Mouse (Mus musculus): ENCODE results near the gene Fam71b. TPM values are rescaled to one million over a fixed set of nuclear protein-coding genes. Genes with fewer than 3 reads are reported as not detected.

The Fam71b gene
- polyA plus RNA-seq, 1 experiment = not detected

DNA sequence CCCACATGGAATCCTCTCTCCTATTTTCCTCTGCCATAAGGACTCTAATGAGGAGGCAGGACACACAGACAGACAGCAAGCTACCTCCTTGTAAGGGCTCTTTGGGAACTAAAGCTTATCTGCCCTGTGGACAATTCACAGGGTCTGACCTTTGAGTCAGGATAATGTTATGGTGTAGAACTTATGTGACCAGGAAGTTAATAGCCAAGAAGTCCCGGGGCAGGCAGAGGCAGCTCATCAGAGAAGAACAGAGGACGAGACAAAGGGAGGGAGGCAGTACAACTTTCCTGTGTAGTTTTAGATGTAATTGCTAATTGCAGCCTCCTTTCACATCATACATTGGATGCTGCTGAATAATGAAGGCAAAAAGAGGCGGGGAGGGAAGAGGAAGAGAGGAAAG lies 5.7 kb upstream of the Fam71b start:
- H3K27me3 ChIP-seq (ENCODE audit: control insufficient read depth) = peaks cover 7% of the 10 kb centered on the region; the same call in 1 of the 2 replicates
- H3K9me3 ChIP-seq (ENCODE audit: control insufficient read depth, low read length) = no peaks in the 10 kb centered on the region
- TF ChIP-seq TAL1 (IDR thresholded peaks at IDR 0.05; ENCODE audit: low read length) (no peak), GATA1 (IDR thresholded peaks at IDR 0.05; ENCODE audit: low read length) (no peak)
- H3K4me1 ChIP-seq (ENCODE audit: control insufficient read depth) = no peaks in the 10 kb centered on the region
- H3K4me3 ChIP-seq (replicated peaks) = no peak overlapping the region
- H3K36me3 ChIP-seq (ENCODE audit: control insufficient read depth) = no peaks in the 10 kb centered on the region

DNA sequence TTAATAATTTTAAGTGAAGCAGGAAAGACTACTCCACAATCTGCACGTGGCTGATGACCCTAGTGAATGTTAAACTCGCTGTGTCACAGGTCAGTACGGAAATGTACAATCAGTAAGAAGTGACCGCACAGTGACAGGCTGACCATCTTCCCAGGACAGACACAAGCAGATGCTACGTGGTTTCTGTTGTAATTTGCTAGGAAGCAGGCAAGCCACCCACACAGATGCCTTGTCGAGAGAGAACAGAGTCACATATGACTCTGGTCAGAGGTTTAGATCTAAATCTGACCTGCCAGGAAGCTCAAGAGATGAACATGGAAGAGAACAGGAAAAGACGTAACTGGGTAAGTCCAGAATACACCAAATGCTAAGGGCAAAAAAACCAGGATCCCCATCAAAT lies 3.5 kb upstream of the Fam71b start:
- Histone ChIP-seq H3K27me3 (ENCODE audit: control insufficient read depth) (peaks cover 7% of the 10 kb centered on the region; the same call in 1 of the 2 replicates), H3K4me1 (ENCODE audit: control insufficient read depth) (peaks cover 5% of the 10 kb centered on the region), H3K36me3 (ENCODE audit: control insufficient read depth) (no peaks in the 10 kb centered on the region), H3K9me3 (ENCODE audit: control insufficient read depth, low read length) (no peaks in the 10 kb centered on the region), H3K4me3 (replicated peaks) (no peak overlapping the region)
- TF ChIP-seq GATA1 (IDR thresholded peaks at IDR 0.05; ENCODE audit: low read length) (no peak), TAL1 (IDR thresholded peaks at IDR 0.05; ENCODE audit: low read length) (no peak)

DNA sequence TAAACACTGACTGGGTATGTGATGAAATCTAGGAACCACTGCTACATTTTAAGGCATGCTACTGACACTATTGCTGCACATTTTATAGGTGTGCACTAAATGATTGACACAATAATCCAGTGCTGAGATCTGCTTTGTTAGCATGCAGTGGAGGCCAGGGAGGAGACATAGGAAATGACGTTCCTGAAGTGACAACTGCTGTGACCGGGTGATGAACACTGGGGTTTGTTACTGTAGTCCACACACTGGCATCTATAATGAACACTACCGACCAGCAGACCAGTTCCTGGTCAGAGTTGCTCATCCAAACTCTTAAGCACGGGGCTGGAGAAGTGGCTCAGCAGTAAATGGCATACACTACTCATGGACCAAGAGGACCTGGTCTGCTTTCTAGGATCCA lies 2.9 kb upstream of the Fam71b start:
- TF ChIP-seq TAL1 (IDR thresholded peaks at IDR 0.05; ENCODE audit: low read length) (no peak), GATA1 (IDR thresholded peaks at IDR 0.05; ENCODE audit: low read length) (no peak)
- Histone ChIP-seq H3K36me3 (ENCODE audit: control insufficient read depth) (no peaks in the 10 kb centered on the region), H3K27me3 (ENCODE audit: control insufficient read depth) (peaks cover 7% of the 10 kb centered on the region; the same call in 1 of the 2 replicates), H3K4me3 (replicated peaks) (no peak overlapping the region), H3K9me3 (ENCODE audit: control insufficient read depth, low read length) (no peaks in the 10 kb centered on the region), H3K4me1 (ENCODE audit: control insufficient read depth) (peaks cover 6% of the 10 kb centered on the region)

DNA sequence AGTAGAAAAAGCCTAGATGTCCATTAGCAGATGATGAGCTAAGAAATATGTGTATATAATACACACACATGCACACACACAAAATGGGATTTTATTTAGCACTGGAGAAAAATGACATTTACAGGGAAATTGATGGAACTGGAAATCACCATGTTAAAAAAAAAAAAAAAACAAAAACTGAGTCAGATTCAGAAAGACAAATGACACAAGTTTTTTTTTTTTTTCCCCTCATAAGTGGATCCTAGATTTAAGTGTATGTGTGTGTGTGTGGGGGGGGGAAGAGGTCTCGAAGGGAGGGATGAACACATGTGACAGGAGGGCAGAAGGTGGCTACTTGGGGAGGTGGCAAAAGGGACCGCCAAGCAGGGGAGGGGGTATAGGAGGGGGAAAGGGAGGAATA lies 1.3 kb upstream of the Fam71b start:
- Histone ChIP-seq H3K9me3 (ENCODE audit: control insufficient read depth, low read length) (no peaks in the 10 kb centered on the region), H3K4me3 (replicated peaks) (no peak overlapping the region), H3K36me3 (ENCODE audit: control insufficient read depth) (no peaks in the 10 kb centered on the region), H3K4me1 (ENCODE audit: control insufficient read depth) (peaks cover 9% of the 10 kb centered on the region), H3K27me3 (ENCODE audit: control insufficient read depth) (0 out of 2 replicates have a peak, but pooled peaks cover 3% of the 10 kb centered on the region)
- TF ChIP-seq GATA1 (IDR thresholded peaks at IDR 0.05; ENCODE audit: low read length) = no peak
- TF ChIP-seq TAL1 (IDR thresholded peaks at IDR 0.05; ENCODE audit: low read length) = no peak

DNA sequence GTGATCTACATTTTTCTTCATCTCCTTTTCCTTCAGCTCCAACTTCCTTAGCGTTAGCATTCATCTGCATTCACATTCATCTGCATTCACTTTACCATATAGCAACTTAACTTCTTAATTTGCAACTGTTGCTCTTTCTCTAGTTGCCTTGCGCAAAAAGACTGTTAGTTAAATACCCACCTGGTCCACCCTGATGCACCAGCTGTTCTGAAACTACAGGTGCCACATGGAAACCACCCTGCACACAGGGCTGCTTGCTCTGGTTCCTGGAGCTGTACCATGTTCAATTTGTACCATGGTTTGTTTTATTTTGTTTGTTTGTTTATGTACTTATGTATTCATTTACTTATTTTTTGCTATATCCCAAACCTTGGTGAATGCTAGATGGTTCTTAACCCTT lies 661 bp upstream of the Fam71b start:
- Histone ChIP-seq H3K36me3 (ENCODE audit: control insufficient read depth) (no peaks in the 10 kb centered on the region), H3K4me3 (replicated peaks) (no peak overlapping the region), H3K9me3 (ENCODE audit: control insufficient read depth, low read length) (no peaks in the 10 kb centered on the region), H3K27me3 (ENCODE audit: control insufficient read depth) (0 out of 2 replicates have a peak, but pooled peaks cover 3% of the 10 kb centered on the region), H3K4me1 (ENCODE audit: control insufficient read depth) (peaks cover 9% of the 10 kb centered on the region)
- TF ChIP-seq GATA1 (IDR thresholded peaks at IDR 0.05; ENCODE audit: low read length) (no peak), TAL1 (IDR thresholded peaks at IDR 0.05; ENCODE audit: low read length) (no peak)

DNA sequence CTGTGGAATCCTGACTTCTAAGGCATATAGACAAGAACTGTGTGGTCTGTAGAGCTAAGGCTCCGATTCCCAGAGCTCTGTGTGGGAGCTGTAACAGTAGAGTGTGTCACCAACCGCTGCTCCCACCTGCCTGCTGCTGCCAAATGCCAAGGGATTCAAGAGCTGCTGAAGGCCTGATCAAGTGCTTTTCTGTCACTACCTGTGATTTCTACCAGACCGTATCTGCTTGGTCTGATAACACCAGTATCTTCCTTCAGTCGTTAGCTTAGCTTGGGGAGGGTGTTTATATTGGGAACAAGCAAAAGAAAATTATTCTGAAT lies 461 bp downstream of the Fam71b start:
- no peak for TF ChIP-seq TAL1 (IDR thresholded peaks at IDR 0.05; ENCODE audit: low read length)
- no peak for TF ChIP-seq GATA1 (IDR thresholded peaks at IDR 0.05; ENCODE audit: low read length)
- Histone ChIP-seq H3K9me3 (ENCODE audit: control insufficient read depth, low read length) (no peaks in the 10 kb centered on the region), H3K27me3 (ENCODE audit: control insufficient read depth) (0 out of 2 replicates have a peak, but pooled peaks cover 3% of the 10 kb centered on the region), H3K4me3 (replicated peaks) (no peak overlapping the region), H3K4me1 (ENCODE audit: control insufficient read depth) (peaks cover 9% of the 10 kb centered on the region), H3K36me3 (ENCODE audit: control insufficient read depth) (no peaks in the 10 kb centered on the region)

DNA sequence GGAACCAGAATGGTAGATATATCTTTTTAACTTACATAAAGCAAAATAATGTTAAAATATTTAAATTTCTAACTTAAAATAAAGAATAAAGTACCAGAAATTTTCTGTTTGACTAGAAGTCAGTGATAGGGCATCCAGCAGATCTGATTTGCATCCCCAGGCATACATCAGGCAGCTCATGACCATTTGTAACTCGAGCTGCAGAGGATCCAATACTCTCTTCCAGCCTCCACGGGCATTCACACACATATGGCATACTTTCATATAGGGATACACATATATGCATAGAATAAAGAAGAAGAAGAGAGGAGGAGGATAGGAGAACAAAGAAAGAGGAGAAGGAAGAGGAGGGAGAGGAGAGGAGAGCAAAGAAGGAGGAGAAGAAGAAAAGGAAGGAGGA lies 1.5 kb downstream of the Fam71b start:
- no peak for TF ChIP-seq GATA1 (IDR thresholded peaks at IDR 0.05; ENCODE audit: low read length)
- TF ChIP-seq TAL1 (IDR thresholded peaks at IDR 0.05; ENCODE audit: low read length) = no peak
- no peak overlapping the region for H3K4me3 ChIP-seq (replicated peaks)
- H3K27me3 ChIP-seq (ENCODE audit: control insufficient read depth) = 0 out of 2 replicates have a peak, but pooled peaks cover 3% of the 10 kb centered on the region

DNA sequence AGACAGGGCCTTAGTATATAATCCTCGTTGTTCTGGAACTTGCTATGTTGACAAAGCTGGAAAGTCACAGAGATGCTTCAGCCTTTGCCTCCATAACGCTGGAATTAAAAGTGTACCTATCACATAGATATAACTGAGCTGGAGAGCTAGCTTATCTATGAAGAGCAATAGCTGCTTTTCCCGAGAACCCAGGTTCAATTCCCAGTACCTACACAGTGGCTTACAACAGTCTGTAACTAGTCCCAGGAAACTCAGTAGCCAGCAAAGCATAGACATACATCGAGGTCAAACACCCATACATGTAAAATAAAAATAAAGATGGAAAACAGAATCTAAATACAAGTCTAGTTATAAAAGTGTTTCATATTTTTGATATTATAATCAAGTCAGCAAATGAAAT lies 2.1 kb downstream of the Fam71b start:
- Histone ChIP-seq H3K9me3 (ENCODE audit: control insufficient read depth, low read length) (no peaks in the 10 kb centered on the region), H3K27me3 (ENCODE audit: control insufficient read depth) (0 out of 2 replicates have a peak, but pooled peaks cover 1% of the 10 kb centered on the region), H3K36me3 (ENCODE audit: control insufficient read depth) (no peaks in the 10 kb centered on the region), H3K4me3 (replicated peaks) (no peak overlapping the region), H3K4me1 (ENCODE audit: control insufficient read depth) (peaks cover 11% of the 10 kb centered on the region)
- no peak for TF ChIP-seq TAL1 (IDR thresholded peaks at IDR 0.05; ENCODE audit: low read length)
- no peak for TF ChIP-seq GATA1 (IDR thresholded peaks at IDR 0.05; ENCODE audit: low read length)

More for the DNA sequence above, 1.5 kb downstream of the Fam71b start:
- no peaks in the 10 kb centered on the region for H3K36me3 ChIP-seq (ENCODE audit: control insufficient read depth)
- peaks cover 11% of the 10 kb centered on the region for H3K4me1 ChIP-seq (ENCODE audit: control insufficient read depth)
- H3K9me3 ChIP-seq (ENCODE audit: control insufficient read depth, low read length) = no peaks in the 10 kb centered on the region

DNA sequence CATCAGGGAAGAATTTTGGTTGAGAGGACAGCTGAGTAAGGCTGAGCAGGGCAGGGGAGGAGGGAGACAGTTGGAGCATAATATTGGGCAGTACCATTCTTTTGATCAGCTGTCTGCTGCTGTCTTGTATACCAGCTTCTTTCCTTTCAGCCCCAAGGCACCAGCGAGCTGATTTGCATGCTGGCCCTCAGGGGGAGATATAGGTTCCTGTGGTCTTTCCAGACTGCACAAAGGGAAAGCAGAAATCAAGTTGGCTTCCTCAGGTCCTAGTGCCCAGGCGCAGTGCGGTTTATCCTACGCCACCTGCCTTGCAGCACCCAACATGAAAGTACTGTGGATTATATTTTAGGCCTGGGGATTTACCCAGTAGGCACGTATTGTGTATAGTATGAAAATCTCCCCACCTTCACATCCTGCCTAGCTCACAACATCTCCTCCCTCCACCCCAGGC lies 2.6 kb downstream of the Fam71b start:
- H3K4me3 ChIP-seq (replicated peaks) = no peak overlapping the region
- no peak for TF ChIP-seq GATA1 (IDR thresholded peaks at IDR 0.05; ENCODE audit: low read length)
- no peak for TF ChIP-seq TAL1 (IDR thresholded peaks at IDR 0.05; ENCODE audit: low read length)

DNA sequence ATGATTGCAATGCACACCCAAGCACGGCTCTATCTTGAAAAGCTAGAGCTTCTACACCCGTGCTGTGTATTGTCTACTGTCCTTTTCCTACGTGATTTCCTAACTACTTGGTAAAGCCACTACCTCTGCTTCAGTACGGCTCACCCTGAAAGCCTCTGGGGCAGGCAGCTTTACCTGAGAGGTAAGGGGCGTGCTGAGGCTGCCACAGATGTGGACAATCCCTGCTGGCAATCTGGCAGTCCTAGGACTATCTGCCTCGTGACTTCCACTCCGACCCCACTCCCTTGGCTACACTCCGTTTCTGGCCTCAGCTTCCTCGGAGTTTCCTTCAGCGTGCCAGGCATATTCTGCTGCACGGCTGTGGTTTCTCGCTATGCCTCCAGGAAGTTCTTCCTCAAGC lies 5.2 kb downstream of the Fam71b start:
- H3K4me3 ChIP-seq (replicated peaks) = no peak overlapping the region
- no peaks in the 10 kb centered on the region for H3K27me3 ChIP-seq (ENCODE audit: control insufficient read depth)
- no peak for TF ChIP-seq TAL1 (IDR thresholded peaks at IDR 0.05; ENCODE audit: low read length)
- no peak for TF ChIP-seq GATA1 (IDR thresholded peaks at IDR 0.05; ENCODE audit: low read length)

More for the DNA sequence above, 2.6 kb downstream of the Fam71b start:
- Histone ChIP-seq H3K27me3 (ENCODE audit: control insufficient read depth) (no peaks in the 10 kb centered on the region), H3K4me1 (ENCODE audit: control insufficient read depth) (peaks cover 11% of the 10 kb centered on the region), H3K9me3 (ENCODE audit: control insufficient read depth, low read length) (no peaks in the 10 kb centered on the region), H3K36me3 (ENCODE audit: control insufficient read depth) (no peaks in the 10 kb centered on the region)

More for the DNA sequence above, 5.2 kb downstream of the Fam71b start:
- Histone ChIP-seq H3K36me3 (ENCODE audit: control insufficient read depth) (no peaks in the 10 kb centered on the region), H3K4me1 (ENCODE audit: control insufficient read depth) (peaks cover 11% of the 10 kb centered on the region), H3K9me3 (ENCODE audit: control insufficient read depth, low read length) (no peaks in the 10 kb centered on the region)
